Mouse (Mus musculus) stomach, postnatal 0 days (tissue): ENCODE measurements around the gene Dlg2.

Source experiments
- CTCF ChIP-seq: IDR thresholded peaks from 2 replicates; pipeline ENCODE4 v1.5.1; 2016; ENCODE audit warnings: antibody characterized with exemption, low read depth, mild to moderate bottlenecking, moderate library complexity
- EP300 ChIP-seq: optimal IDR thresholded peaks from 2 replicates; pipeline ENCODE3; 2016; ENCODE audit warnings: antibody characterized with exemption

GRCm38 (mm10) chr7:91071751-91072707 is 595.6 kb downstream of the Dlg2 start:
- TF ChIP-seq CTCF (no peak), EP300 (no peak)
